Mouse (Mus musculus): ENCODE data around the gene Cmtr1. TPM values are rescaled to one million over a fixed set of nuclear protein-coding genes. Genes with fewer than 3 reads are reported as not detected.

The Cmtr1 gene
- total and polyA plus RNA-seq, 3 experiments, result 88.8 to 135 (median 105) TPM

GRCm38 (mm10) chr17:29731266-29731952, 71.0 kb downstream of the Cmtr1 start:
- dilution Hi-C loops (cut with MboI; ENCODE audit: extremely low pct_ligation_motif_present, extremely low pct_unique_long_range_greater_than_20kb, low sequenced_read_pairs), result no loop called here
- H3K4me1 ChIP-seq (ENCODE audit: control insufficient read depth in 1 of 2, insufficient read depth in 2 of 2), result peaks cover 15 to 40% of the 10 kb centered on the region in 2 experiments
- no peaks in the 10 kb centered on the region for H3K36me3 ChIP-seq (replicated peaks in 1 of 2; ENCODE audit: control insufficient read depth in 1 of 2, insufficient read depth in 1 of 2, low read length in 1 of 2)
- peak; percentile 84 for DNase-seq (ENCODE audit: extremely low read depth)
- in situ Hi-C loops (cut with MboI; ENCODE audit: low pct_ligation_motif_present, low pct_unique_long_range_greater_than_20kb, low sequenced_read_pairs), result no loop called here
- peak overlapping the region; percentile 83 for H3K27ac ChIP-seq (ENCODE audit: insufficient read depth, low read depth)
- peak overlapping the region; percentile 21; the same call in 1 of the 2 replicates for H3K9ac ChIP-seq (ENCODE audit: insufficient read depth, low read depth)
- peaks cover 12% of the 10 kb centered on the region for H3K9me3 ChIP-seq (replicated peaks; ENCODE audit: low read length)
- H3K79me2 ChIP-seq (replicated peaks; ENCODE audit: control insufficient read depth, extremely low read depth, insufficient read depth, poor library complexity, severe bottlenecking), result no peaks in the 10 kb centered on the region
- no peak overlapping the region for H3K4me3 ChIP-seq (replicated peaks in 1 of 3; ENCODE audit: low read depth in 2 of 3, low read length in 2 of 3, poor library complexity in 1 of 3)
- peak overlapping the region; percentile 58 for H3K4me2 ChIP-seq (ENCODE audit: insufficient read depth, low read depth, poor library complexity, severe bottlenecking)
- peak; percentile 50; the same call in 1 of the 2 replicates for TF ChIP-seq CHD2 (IDR thresholded peaks at IDR 0.05; ENCODE audit: low read length)
- no peak; a peak in 2 of 4 replicates for TF ChIP-seq CTCF (conservative IDR thresholded peaks at IDR 0.05 in 1 of 2, IDR thresholded peaks at IDR 0.05 in 1 of 2; ENCODE audit: low read depth in 2 of 2, low read length in 2 of 2)
- 0 out of 2 replicates have a peak, but pooled peaks have one; percentile 21 for TF ChIP-seq MAX (IDR thresholded peaks at IDR 0.05; ENCODE audit: low read length)
- peak; percentile 12; the same call in 1 of the 2 replicates for TF ChIP-seq NELFE (IDR thresholded peaks at IDR 0.05; ENCODE audit: low read depth, low read length)
- peak; percentile 19; the same call in 1 of the 2 replicates for TF ChIP-seq IRF4 (IDR thresholded peaks at IDR 0.05; ENCODE audit: low read depth, low read length)
- TF ChIP-seq SIN3A (IDR thresholded peaks at IDR 0.05; ENCODE audit: low read length), result peak; percentile 71; the same call in 1 of the 2 replicates
- TF ChIP-seq KAT2A (IDR thresholded peaks at IDR 0.05; ENCODE audit: insufficient replicate concordance, low read length), result 0 out of 2 replicates have a peak, but pooled peaks have one; percentile 68
- peak; percentile 79 for TF ChIP-seq EP300 (IDR thresholded peaks at IDR 0.05; ENCODE audit: low read length)
- TF ChIP-seq POLR2A (IDR thresholded peaks at IDR 0.05; ENCODE audit: low read depth, low read length), result peak; percentile 11; the same call in 1 of the 2 replicates
- no peak for TF ChIP-seq USF2 (conservative IDR thresholded peaks at IDR 0.05; ENCODE audit: low read depth, low read length)
- peak; percentile 14; the same call in 1 of the 2 replicates for TF ChIP-seq HCFC1 (IDR thresholded peaks at IDR 0.05; ENCODE audit: low read depth, low read length)
- peak; percentile 49; the same call in 1 of the 2 replicates for TF ChIP-seq ETS1 (conservative IDR thresholded peaks at IDR 0.05; ENCODE audit: low read depth, low read length)
- no peak for TF ChIP-seq JUN (IDR thresholded peaks at IDR 0.05; ENCODE audit: insufficient read depth, low read depth, low read length)
- no peaks in the 10 kb centered on the region for H3K27me3 ChIP-seq (replicated peaks)

DNA sequence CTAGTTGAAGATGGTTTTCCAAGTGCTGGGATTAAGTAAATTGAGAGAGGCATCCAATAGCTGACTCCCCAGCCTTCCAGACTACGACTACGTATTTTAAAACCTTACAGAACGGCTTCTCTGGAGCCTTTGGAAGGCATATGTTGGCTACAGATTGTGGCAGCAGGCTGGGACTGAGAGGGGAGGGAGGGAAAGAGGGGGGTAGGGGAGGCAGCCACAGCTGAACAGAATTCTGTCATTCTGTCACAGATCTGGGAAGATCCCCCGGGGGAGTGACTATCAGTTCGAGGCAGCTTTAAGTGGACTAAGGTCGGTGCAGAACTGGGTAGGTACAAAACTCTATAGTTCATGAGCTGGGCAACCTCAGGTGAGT, 71.5 kb downstream of the Cmtr1 start:
- H3K9ac ChIP-seq (ENCODE audit: insufficient read depth, low read depth), result peak overlapping the region; percentile 21; the same call in 1 of the 2 replicates
- no peaks in the 10 kb centered on the region for H3K79me2 ChIP-seq (replicated peaks; ENCODE audit: control insufficient read depth, extremely low read depth, insufficient read depth, poor library complexity, severe bottlenecking)
- no peak for DNase-seq (ENCODE audit: extremely low read depth)
- H3K4me1 ChIP-seq (ENCODE audit: control insufficient read depth in 1 of 2, insufficient read depth in 2 of 2), result peaks cover 15 to 43% of the 10 kb centered on the region in 2 experiments
- no peaks in the 10 kb centered on the region for H3K36me3 ChIP-seq (replicated peaks in 1 of 2; ENCODE audit: control insufficient read depth in 1 of 2, insufficient read depth in 1 of 2, low read length in 1 of 2)
- peaks cover 12% of the 10 kb centered on the region for H3K9me3 ChIP-seq (replicated peaks; ENCODE audit: low read length)
- dilution Hi-C loops (cut with MboI; ENCODE audit: extremely low pct_ligation_motif_present, extremely low pct_unique_long_range_greater_than_20kb, low sequenced_read_pairs), result no loop called here
- no peak overlapping the region for H3K4me3 ChIP-seq (replicated peaks in 1 of 3; ENCODE audit: low read depth in 2 of 3, low read length in 2 of 3, poor library complexity in 1 of 3)
- TF ChIP-seq E2F4 (IDR thresholded peaks at IDR 0.05; ENCODE audit: insufficient replicate concordance, low read depth, low read length), result no peak
- TF ChIP-seq HCFC1 (IDR thresholded peaks at IDR 0.05; ENCODE audit: low read depth, low read length), result no peak
- TF ChIP-seq MYC (IDR thresholded peaks at IDR 0.05; ENCODE audit: low read depth, low read length), result no peak
- TF ChIP-seq KAT2A (IDR thresholded peaks at IDR 0.05; ENCODE audit: insufficient replicate concordance, low read length), result no peak
- TF ChIP-seq ZMIZ1 (IDR thresholded peaks at IDR 0.05; ENCODE audit: low read depth, low read length), result no peak
- H3K27ac ChIP-seq (ENCODE audit: insufficient read depth, low read depth), result no peak overlapping the region
- no peak overlapping the region for H3K4me2 ChIP-seq (ENCODE audit: insufficient read depth, low read depth, poor library complexity, severe bottlenecking)
- H3K27me3 ChIP-seq (replicated peaks), result no peaks in the 10 kb centered on the region
- in situ Hi-C loops (cut with MboI; ENCODE audit: low pct_ligation_motif_present, low pct_unique_long_range_greater_than_20kb, low sequenced_read_pairs), result no loop called here
